Mouse (Mus musculus): Measurements from ENCODE around the gene P2rx7.
"Not testable (repeated sequence)": the region's sequence is repeated elsewhere in the genome, so short reads cannot be mapped to it uniquely, and the experiment has no call there.

GRCm38 (mm10) chr5:122671641-122672040, 27.9 kb downstream of the P2rx7 start:
- TF ChIP-seq POLR2A (IDR thresholded peaks at IDR 0.05; ENCODE audit: borderline replicate concordance, control insufficient read depth, low read depth, low read length); CTCF (IDR thresholded peaks at IDR 0.05; ENCODE audit: control insufficient read depth, insufficient read depth, low read length): not testable (repeated sequence)
